Mouse (Mus musculus) layer of hippocampus, adult 8-10 months (tissue): ENCODE measurements around the gene Apbb1ip. TPM values are rescaled to one million over a fixed set of nuclear protein-coding genes. Genes with fewer than 3 reads are reported as not detected.

Source experiments
- total RNA-seq, 4 experiments: library from RNA; stranded (reverse); gene quantifications; 2 replicates each; pipeline ENCODE4 v1.2.4; 2022

The Apbb1ip gene
- total RNA-seq, 4 experiments from 2014 or later, result 6.3 to 24.4 (median 13.5) TPM

Other genes with a start within 250 kb of the Apbb1ip start
- 10 to 100 TPM; 71.6 to 92.9 (median 83.0) TPM for gene Gad2, start 151.9 kb upstream of the Apbb1ip start, total RNA-seq
- gene Pdss1, start 121.4 kb downstream of the Apbb1ip start, total RNA-seq, result 10 to 100 TPM; 18.2 to 24.1 (median 21.7) TPM